Mouse (Mus musculus) erythroblast, embryonic 14.5 days (primary cell): Measurements from ENCODE around the gene Myo1d.

ENCODE experiments used
- GATA1 ChIP-seq: IDR thresholded peaks from 2 replicates; pipeline ENCODE4 v1.6.1; 2012; ENCODE audit warnings: low read length, inconsistent platforms, mixed read lengths
- TAL1 ChIP-seq: IDR thresholded peaks from 3 replicates; pipeline ENCODE4 v1.6.1; 2012; ENCODE audit warnings: low read length, inconsistent platforms, mixed read lengths

GRCm38 (mm10) chr11:80453198-80453597, 326.6 kb downstream of the Myo1d start:
- TF ChIP-seq TAL1 (no peak), GATA1 (no peak)
